Mouse (Mus musculus): ENCODE measurements around the gene Slc2a3.
A peak's percentile ranks its signal among the peaks of the same experiment; 100 is the strongest.

GRCm38 (mm10) chr6:122761011-122761599, 40.3 kb downstream of the Slc2a3 start:
- peak; percentile 98 for TF ChIP-seq POLR2A (IDR thresholded peaks at IDR 0.05; ENCODE audit: extremely low read depth, insufficient read depth, low read length)
- TF ChIP-seq CTCF (IDR thresholded peaks at IDR 0.05; ENCODE audit: extremely low read depth, insufficient read depth, low read length): no peak
